Mouse (Mus musculus) frontal cortex, postnatal 10 days (tissue): ENCODE results near the gene Cdkl3.

Experiments used
- DNase-seq, 2 experiments: peaks; one replicate each; pipeline ENCODE4 v3.0.0; 2022; ENCODE audit warnings: low spot score in 2 of 2, mixed read lengths in 1 of 2

Cdkl3 gene

GRCm38 (mm10) chr11:52122045-52122444 lies 118.0 kb downstream of the Cdkl3 start:
- DNase-seq, result no peak

- DNase-seq, result no peak
Observed at GRCm38 (mm10) chr11:52124468-52124867, 120.4 kb downstream of the Cdkl3 start.

- no peak for DNase-seq
Observed at GRCm38 (mm10) chr11:52127169-52127568, 123.1 kb downstream of the Cdkl3 start.

GRCm38 (mm10) chr11:52127760-52128159 lies 123.7 kb downstream of the Cdkl3 start:
- no peak for DNase-seq

- peak in 1 of 2 experiments; percentile 26 for DNase-seq
Observed at GRCm38 (mm10) chr11:52128316-52129061, 124.5 kb downstream of the Cdkl3 start.

- peak in 1 of 2 experiments; percentile 23 for DNase-seq
Observed at GRCm38 (mm10) chr11:52129171-52129570, 125.2 kb downstream of the Cdkl3 start.

GRCm38 (mm10) chr11:52129621-52130450 lies 125.8 kb downstream of the Cdkl3 start:
- DNase-seq, result peak; percentile 61 to 74

GRCm38 (mm10) chr11:52130451-52131068 lies 126.5 kb downstream of the Cdkl3 start:
- DNase-seq, result peak in 1 of 2 experiments; percentile 28
